Mouse (Mus musculus) urinary bladder, postnatal 10 days (tissue): ENCODE measurements around the gene Rab4b.

ENCODE experiments used
- DNase-seq: peaks from one replicate; pipeline ENCODE4 v3.0.0; 2022; ENCODE audit warnings: low spot score

Gene Rab4b

DNA sequence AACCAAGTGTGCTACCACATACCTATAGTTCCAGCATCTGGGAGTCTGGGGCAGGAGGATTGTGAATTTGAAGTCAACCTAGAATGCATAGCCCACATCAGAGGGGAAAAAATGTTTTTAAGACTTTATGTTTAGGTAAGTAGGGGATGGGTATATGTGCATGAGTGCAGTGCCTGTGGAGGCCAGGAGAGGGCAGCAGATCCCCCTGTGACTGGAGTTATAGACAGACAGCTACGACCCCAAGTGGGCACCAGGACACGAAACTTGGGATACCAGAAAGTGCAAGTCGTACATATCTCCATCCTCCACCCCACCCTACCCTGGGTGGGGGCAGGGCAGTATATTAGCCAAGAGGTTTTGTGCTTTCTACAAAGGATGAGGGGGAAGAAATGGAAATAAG, 6.3 kb upstream of the Rab4b start:
- DNase-seq, result no peak

DNA sequence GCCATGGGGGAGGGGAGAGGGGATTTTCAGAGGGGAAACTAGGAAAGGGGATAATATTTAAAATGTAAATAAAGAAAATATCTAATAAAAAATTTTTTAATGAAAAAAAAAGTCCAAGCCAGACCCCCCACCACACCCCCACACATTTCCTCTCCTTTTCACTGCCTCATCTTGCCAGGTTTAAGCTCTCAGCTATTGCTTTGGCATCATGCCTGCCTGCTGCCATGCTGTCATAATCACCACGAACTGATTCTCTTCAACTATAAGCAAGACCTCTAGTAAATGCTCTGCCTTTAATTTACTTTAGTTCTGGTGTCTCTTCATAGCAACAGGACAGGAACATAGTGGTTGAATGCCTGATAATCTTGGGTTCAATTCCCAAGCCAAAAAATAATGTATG, 3.8 kb upstream of the Rab4b start:
- DNase-seq, result no peak

DNA sequence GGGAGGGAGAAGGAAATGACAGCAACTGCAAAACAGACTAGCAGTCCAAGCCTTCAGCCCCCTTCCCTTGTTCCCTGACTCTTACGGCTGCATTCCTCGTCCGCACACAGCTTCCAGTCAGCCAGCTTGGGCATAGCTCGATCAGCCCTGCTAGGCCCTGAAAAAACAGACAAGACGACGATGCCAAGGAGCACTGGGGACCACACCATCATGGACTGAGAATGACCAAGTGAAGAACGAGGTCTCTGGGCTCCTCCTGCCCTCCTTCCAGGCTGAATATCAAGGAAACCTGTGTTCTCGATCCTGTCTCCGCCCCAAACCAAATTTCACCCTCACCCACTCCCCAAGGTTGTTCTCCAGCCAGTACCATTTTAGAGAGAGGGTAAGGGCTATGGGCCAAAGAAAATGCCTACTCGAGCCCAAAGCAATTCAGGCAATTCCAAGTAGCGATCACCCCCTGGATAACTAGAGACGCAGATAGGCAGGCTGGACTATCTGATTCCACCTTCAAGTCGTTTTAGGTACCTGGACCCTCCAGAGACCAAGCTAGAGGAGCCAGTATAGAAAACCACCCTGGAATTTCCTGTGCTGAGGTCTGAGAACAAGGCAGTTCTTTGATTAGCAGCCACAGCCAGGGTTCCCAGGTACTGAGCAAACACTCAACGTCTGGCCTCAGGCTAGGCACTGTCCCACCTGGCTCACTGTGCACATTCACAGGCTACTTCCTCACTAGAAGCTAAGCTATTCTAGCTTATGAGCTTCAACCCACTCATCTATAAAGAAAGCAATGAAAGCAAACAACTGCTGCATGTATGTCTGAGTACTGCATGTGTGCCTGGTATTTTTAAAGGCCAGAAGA, 2.4 kb upstream of the Rab4b start, which contains the start of the genes Gm21983 and Mia:
Gene Gm21983 (minus strand): TSS at position 250 of the 859 bp plus-strand sequence.
Gene Mia (minus strand): TSS at position 321 of the 859 bp plus-strand sequence.
- no peak for DNase-seq

DNA sequence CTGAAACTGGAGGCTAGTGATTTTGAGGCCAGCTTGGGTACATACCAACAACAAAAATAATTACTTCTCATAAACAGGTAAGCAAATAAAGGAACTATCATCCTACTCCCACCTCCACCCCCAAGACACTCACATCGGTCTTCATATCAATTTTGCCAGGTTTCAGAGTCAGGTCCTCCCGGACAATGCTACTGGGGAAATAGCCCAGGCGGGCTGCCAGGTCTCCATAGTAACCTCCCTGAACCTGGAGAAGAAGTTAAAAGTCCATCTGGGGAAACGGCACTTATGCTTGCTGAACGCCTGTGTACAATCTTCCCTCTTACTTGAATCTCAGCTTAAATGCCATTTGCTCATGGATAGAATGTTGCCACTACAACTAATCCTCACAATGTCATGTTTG, 1.3 kb upstream of the Rab4b start:
- no peak for DNase-seq

DNA sequence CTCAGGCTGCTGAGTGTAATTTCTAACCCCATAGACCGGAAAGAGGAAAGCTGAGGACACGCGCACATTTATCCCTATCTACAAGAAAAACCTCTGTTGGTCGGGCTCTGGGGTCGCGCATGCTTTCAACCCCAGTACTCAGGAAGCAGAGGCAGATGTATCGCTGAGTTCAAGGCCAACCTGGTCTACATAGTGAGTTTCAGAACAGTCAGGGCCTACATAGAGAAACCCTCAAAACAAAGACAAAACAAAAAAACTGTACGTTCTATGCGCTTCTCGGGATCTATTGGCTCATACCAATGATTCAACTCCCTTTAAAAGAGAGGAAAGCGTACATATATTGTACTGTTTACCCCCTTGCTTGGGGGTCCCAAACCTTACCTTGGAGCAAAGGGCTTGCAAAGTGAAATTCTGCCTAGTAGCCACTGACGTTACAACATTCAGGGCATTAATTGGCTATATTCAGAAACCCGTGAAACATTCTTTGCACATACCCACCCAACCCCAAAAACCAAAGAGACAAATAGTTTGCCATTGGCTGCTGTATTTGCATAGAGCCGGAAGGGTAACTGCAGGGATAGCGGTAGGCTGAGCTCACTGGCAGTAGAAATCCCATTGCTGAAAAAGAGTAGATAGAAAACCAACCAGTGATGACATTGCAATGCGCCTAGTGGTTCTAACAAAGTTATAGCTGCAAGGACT, 672 bp upstream of the Rab4b start:
- no peak for DNase-seq

DNA sequence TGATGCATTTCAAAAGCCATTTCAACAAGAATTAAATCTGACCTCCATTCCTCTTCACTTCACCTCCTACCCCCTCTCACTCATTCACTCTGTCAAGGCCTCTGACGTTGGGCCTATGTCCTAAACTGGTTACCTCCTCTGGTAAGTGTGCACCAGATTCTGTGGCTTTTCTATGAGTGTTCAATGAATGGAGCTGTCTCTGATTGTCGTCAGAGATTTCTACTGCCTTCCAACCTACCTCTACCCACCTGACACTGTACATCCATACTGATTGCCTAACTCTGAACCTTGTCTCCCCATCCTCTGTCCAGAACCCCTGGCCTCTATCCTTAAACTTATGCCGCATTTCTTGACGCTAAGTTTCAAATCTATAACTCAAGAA, 763 bp downstream of the Rab4b start:
- DNase-seq, result no peak

DNA sequence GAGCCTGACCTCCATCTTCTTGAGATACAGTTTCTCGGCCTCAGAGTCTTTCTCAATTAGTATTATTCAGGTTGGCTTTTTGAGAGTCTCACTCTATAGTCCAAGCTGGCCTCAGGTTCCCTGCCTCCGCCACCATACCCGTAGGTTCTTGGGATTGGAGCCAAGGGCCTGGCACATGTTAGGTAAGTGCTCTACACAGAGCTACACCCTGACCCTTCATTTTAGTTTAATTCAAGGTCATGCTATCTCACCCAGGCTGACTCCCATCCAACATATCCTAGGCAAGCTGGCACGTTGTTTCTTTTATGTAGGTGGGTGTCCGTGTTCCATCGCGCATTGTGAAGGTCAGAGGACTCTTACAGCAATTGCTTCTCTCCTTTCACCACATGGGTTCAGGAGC, 3.8 kb downstream of the Rab4b start:
- no peak for DNase-seq

DNA sequence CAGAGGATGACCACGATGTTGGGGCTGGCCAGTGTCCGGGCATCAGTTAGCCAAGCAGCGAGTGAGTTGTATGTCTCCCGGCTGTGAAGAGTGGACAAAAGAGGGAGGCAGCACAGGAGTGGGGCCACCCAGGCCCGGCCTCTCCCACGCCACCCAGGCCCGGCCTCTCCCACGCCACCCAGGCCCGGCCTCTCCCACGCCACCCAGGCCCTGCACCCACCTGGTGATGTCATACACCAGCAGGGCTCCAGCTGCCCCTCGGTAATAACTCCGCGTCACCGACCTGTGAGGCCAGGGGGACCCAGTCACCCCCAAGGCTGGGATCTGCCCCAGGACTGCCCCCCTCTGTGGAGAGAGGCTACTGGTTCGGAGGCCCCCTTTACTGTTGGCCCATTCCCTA, 4.2 kb downstream of the Rab4b start:
- no peak for DNase-seq

DNA sequence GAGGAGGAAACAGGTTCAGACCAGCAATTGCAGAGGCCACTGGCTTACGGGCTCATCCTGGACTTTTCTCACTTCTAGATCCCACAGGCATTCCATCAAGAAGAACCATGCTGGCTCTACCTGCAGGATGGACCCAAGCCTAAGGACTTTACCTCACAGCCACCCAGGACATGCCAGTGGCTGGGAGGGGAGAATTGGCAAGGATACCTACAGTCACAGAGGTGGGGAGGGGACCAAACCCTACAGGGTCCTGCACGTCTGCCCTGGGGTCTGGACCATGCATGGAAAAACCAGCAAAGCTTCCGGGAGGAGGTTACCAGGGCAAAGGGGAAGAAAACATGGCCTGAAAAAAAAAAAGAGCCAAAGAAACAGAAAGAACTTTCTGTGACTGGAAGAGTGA, 7.7 kb downstream of the Rab4b start:
- DNase-seq, result no peak

DNA sequence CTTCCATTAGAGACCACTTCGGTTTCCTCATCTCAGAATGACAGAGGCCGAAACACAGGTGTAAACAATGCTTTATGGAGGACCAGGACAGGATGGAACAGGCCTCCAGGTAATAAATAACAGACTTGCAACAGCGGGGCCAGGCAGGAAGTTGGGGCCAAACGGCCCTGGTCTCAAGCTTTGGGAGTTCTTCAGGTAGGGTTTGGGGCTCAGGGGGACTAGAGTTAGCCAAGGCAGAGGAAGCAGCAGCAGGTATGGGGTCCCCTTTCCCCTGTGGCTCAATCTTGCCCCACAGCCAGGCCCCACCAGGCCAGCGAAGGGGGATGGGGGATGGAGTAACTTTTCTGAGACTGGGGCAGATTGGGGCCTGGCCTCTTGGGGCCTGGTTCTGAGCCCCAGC, 10.3 kb downstream of the Rab4b start:
- no peak for DNase-seq

DNA sequence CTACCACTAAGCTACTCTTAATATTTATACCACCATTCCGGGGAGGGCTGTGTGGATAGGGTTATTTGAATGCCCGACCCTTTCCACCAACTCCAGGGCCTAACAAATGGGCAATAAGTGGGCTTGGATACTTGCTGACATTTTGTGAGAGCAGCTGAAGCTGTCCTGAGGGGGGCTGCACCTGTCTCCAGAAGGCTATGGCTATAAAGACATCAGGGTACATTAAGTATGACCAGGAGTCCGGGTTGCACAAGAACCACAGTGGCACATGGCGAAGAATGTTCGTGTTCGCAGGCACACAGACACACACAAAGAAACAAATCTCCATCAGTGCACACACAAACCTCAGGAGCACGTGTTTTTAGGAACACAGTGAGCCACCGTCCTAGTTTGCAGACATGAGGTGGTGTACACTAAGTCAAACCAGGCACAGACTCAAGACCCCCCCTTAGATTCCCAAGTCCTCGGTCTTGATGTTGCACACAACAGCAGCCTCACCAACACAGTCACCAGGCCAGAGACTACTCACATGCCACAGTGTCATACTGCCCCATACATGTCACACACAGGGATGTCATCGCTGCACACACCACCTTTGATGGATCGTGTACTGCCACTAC, 11.1 kb downstream of the Rab4b start:
- DNase-seq, result no peak

DNA sequence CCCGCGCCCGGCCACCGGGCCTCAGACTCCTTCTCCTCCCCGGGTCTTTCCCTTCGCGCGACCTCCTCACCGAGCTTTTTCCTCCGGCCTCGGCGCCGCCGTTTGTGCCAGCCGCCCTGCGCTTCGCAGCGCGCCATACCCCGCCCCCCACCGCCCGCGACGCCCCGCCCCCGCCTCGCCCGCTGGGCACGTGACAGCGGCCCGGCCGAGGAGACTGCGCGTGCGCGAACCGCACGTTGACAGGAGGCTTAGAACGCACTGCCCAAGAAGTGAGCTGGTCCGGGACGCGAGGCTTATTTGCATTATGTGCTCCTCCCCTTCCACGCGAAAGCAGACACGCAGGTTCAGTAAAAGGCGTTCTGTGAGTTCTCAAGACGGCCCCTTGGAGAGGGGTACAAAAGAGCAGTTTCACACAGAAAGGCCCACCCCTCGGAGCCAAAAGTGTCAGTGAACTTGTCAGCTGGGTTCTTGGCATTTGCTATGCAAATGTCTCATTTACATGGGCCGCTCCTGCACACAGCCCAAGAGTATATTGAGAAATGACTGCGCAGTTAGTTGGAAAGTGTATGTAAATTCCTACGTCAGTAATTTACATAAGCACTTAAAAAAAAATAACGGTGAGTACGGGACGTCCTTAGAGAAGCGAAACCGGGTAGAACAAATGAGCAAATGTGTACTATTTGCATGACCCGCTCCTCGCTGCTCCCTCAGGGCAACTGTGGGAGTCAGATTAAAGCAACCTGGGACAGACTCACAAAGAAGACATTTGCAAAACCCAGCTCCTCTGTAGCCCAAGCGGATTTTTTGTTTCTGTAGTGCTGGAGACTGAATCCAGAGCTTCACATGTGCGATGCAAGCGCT, 11.9 kb downstream of the Rab4b start, which contains the start of gene Egln2:
Gene Egln2 (minus strand): TSS at position 189 of the 861 bp plus-strand sequence.
- DNase-seq, result peak; percentile 88

DNA sequence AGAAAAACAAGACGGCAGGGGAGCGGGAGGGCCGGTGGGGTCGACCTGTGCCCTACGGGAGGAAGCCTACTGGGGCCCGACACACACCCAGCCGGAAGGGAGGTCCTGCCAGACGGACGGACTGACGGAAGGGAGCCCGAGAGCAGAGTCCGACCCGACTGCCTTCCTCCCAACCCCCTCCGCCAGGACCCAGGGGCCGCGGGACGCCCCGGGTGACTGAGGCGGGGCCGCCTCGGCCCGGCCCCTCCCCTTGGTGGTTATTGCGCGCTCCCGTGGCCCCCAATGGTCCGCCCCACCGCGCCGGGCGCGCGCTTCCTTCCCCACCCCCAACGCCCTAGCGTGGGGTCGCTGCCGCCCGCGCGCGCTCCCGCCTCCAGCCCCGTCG, 12.5 kb downstream of the Rab4b start:
- DNase-seq, result peak; percentile 34

DNA sequence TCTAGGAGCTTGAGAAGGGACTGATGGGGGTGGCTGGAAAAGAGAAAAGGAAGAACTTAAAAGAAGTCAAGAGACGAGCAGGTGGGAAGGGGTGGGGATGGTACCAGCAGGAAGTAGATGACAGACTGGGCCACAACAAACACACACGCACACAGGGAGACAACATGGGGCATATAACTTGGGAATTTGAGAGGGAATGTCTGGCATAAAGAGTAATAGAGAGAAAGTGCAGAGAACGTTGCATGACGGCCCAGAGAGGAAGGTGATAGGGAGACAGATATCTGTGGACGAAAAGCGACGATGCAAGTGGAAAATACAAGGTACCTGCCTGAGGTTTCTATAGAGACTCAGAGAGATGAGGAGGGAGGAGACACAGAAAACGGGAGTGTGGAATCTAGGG, 13.0 kb downstream of the Rab4b start:
- DNase-seq, result no peak

DNA sequence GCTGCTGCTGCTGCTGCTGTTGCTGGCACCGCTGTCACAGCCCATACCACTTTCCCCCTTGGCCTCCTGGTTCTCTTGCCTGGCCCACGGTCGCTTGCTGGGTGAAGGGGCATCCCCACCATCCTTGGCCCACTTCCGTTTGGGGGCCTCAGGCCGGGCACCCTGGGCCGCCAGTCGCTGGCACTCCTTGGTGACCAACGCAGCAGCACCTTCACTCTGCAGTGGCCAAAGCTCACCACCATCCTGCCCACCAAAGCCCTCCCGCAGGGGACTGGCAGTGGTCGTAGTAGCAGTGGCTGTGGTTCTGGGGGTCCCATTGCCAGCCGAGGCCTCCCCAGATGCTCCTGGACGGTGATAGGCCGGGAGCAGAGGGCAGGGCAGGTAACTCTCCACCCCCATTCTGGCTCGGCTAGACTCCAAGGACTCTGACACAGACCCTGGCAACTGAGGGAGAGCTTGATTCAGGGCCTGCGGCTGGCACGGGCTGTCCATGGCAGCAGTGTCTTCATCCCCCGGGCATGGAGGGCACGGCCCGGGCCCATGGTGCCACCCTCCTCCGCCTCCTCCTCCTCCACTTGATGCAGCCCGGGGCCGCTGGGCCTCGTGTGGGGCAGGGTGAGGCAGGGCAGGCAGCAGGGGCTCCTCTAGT, 13.6 kb downstream of the Rab4b start:
- DNase-seq, result no peak

DNA sequence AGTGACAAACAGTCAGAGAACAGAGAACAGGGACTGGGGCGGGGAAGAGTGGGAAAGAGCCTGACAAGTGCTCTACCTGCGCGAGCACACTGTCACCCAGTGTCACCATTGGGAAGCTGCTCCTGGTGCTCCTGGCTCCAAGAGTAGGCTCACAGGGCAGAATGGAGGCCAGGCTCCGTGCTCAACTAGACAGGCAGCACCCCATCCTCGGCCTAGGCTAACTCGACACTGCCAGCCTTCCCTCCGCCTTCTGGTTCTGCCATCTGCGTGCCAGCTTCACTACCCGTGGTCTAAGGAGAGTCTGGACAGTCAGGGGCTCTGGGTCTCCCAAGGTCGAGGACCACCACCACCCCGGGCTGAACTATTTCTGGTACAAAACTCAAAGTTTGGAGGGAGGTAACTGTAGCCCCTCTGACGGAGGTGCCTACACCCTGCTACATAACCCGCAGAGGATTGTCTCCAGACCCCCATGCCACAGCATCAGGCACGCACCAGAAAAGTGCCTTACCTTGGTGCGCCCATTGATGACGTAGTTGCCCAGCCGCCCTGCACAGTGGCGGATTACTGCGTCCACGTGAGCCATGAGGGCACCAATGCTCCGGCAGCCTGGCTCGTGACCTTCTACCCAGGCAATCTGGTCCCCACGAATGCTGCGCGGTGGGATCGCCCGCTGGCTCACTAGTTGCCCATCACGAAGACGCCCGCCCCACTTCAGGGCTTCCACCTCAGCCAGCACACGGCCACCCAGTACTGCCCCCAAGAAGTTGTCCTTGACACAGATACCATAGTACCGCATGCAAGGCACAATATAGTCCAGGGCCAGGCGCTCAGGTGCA, 14.4 kb downstream of the Rab4b start:
- DNase-seq, result no peak

DNA sequence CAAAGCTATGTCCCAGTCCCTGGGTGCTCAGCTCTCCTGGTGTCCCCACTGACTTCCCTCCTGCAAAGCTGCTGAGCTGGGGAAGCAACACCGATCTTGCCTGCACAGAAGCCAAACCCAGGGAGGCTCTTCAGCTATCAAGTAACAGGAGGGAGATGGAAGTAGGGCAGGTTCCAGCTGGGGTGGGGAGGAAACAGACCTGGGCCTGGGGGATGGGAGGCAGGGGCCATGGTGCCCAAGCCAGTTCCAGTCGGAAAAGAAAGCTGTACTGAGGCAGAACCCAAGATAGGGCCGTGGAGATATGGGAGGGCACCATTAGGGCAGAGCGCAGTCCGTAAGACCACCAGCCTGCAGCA, 15.3 kb downstream of the Rab4b start:
- no peak for DNase-seq

DNA sequence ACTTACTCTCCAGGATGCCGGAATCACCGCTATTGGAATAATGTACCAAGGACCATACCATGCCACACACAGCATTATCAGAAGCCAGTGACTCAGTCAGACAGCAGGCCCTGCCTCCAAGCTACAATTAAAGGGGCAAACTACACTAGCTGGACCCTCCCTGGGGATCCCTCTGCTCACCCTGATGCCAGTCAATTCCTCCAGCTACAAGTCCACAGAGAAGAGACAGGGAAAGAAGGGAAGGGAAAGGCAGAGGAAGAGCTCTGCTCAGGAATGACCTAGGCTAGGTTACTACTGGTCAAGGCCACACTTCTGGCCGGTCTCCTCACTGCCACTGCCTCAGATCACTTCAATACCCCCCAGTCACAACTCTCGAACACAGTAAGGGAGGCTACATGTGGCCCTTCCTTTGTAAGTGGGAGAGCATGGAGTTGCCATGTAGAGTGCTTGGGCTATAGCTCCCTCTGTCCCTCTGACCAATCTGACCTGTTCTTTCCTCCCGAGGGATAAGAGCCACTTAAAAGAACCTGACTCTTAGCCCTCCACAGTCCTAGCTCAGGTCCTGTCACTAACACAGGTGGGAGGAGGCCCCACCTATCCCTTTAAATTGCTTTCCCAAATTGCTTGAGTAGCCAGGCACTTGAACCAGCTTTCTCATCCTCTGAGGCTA, 15.8 kb downstream of the Rab4b start:
- no peak for DNase-seq

DNA sequence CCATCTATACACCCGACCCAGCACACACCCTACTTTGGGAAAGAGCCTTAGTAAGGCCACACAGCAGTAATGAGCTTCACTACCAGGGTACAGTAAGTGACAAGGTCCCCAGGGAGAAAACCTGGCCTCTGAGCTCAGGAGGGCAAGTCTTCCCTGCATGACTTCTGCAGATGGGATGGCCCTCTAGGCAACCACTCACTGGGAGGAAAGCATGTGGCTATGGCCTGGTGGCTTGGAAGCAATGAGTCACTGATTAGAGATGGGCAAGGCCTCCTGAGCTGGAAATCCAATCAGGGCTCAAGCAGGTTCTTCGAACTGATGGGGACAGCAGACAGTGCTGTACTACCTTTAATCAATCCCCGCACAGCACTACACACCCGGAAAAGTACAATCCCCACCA, 17.0 kb downstream of the Rab4b start:
- no peak for DNase-seq

DNA sequence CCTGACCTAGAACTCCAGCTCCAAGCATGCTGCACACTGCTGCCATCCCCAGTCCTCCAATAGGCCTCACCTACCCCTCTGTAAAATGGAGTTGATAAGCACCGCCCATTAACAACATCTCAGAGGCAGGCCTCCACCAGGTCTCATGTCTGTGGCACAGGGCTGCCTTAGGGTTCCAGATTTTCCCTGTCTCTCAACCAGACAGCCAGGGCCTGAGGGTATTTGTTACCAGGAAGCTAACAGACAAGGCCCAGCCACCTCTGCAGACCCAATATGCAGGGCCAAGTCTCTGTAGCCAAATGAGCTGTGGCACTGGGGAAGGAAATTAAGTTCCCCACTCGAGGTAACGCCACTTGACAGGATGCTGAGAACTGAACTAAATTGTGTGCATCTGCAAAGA, 17.8 kb downstream of the Rab4b start:
- no peak for DNase-seq
